Mouse (Mus musculus) bone marrow macrophage, adult 2 months (primary cell): Measurements from ENCODE around the gene Eftud2. TPM values are rescaled to one million over a fixed set of nuclear protein-coding genes. Genes with fewer than 3 reads are reported as not detected.

ENCODE experiments used
- H3K27ac ChIP-seq: 2 replicates; pipeline ENCODE4 v1.5.1; 2012; ENCODE audit warnings: low read depth, low read length; ENCODE audit not compliant: insufficient read depth
- H3K4me1 ChIP-seq: 2 replicates; pipeline ENCODE4 v1.6.1; 2012; ENCODE audit warnings: low read length; ENCODE audit not compliant: control insufficient read depth, insufficient read depth
- H3K4me3 ChIP-seq: 2 replicates; pipeline ENCODE4 v1.5.1; 2012; ENCODE audit warnings: mild to moderate bottlenecking, low read length, moderate library complexity; ENCODE audit not compliant: insufficient read depth
- CTCF ChIP-seq: IDR thresholded peaks from 2 replicates; pipeline ENCODE4 v1.5.1; 2012; ENCODE audit warnings: low read depth, mild to moderate bottlenecking, low read length, moderate library complexity
- POLR2A ChIP-seq: IDR thresholded peaks from 2 replicates; pipeline ENCODE4 v1.6.1; 2012; ENCODE audit warnings: mild to moderate bottlenecking, low read depth, low read length, borderline replicate concordance
- polyA plus RNA-seq: library from polyadenylated mRNA; stranded (reverse); fragments of >200 nt; gene quantifications from 2 replicates; pipeline ENCODE4 v1.2.4, GENCODE M21; 2012; ENCODE audit not compliant: missing spikeins, insufficient read depth, insufficient read length

The Eftud2 gene
- polyA plus RNA-seq, 1 experiment, result 40.2 TPM

- Histone ChIP-seq H3K4me1 (no peaks in the 10 kb centered on the region), H3K4me3 (no peak overlapping the region), H3K27ac (no peak overlapping the region)
- no peak for TF ChIP-seq POLR2A
- no peak for TF ChIP-seq CTCF
Observed at GRCm38 (mm10) chr11:102794157-102794556, 86.6 kb downstream of the Eftud2 start.

GRCm38 (mm10) chr11:102791682-102792445 lies 88.9 kb downstream of the Eftud2 start:
- Histone ChIP-seq H3K4me3 (no peak overlapping the region), H3K4me1 (no peaks in the 10 kb centered on the region), H3K27ac (no peak overlapping the region)
- TF ChIP-seq POLR2A, result no peak
- TF ChIP-seq CTCF, result no peak

Other genes starting within 250 kb of the Eftud2 start
- gene Meioc, start 217.3 kb downstream of the Eftud2 start, polyA plus RNA-seq, result not detected in 2 replicates
- 28.9 and 30.5 TPM in 2 replicates for gene Ccdc43, start 183.2 kb downstream of the Eftud2 start, polyA plus RNA-seq
- not detected in 2 replicates for gene Adam11, start 119.5 kb downstream of the Eftud2 start, polyA plus RNA-seq
- not detected in 2 replicates for gene Gjc1, start 61.3 kb downstream of the Eftud2 start, polyA plus RNA-seq
- gene Higd1b, start 45.1 kb downstream of the Eftud2 start, polyA plus RNA-seq, result not detected in 2 replicates
- gene Ccdc103, start 219 bp upstream of the Eftud2 start, polyA plus RNA-seq, result not detected in 2 replicates
- gene Fam187a, start 4.2 kb upstream of the Eftud2 start, polyA plus RNA-seq, result not detected in 2 replicates
- not detected in 2 replicates for gene Gfap, start 19.9 kb upstream of the Eftud2 start, polyA plus RNA-seq
- 10.9 and 11.9 TPM in 2 replicates for gene Kif18b, start 44.1 kb upstream of the Eftud2 start, polyA plus RNA-seq
- gene C1ql1, start 65.7 kb upstream of the Eftud2 start, polyA plus RNA-seq, result not detected in 2 replicates
- gene Nmt1, start 147.2 kb upstream of the Eftud2 start, polyA plus RNA-seq, result 69.2 and 82.6 TPM in 2 replicates
- gene Dcakd, start 147.3 kb upstream of the Eftud2 start, polyA plus RNA-seq, result 40.9 and 43.2 TPM in 2 replicates
- gene Plcd3, start 220.7 kb upstream of the Eftud2 start, polyA plus RNA-seq, result 1.7 and 2.3 TPM in 2 replicates
- gene Acbd4, start 220.7 kb upstream of the Eftud2 start, polyA plus RNA-seq, result 27.4 and 30.4 TPM in 2 replicates
- gene Hexim1, start 235.2 kb upstream of the Eftud2 start, polyA plus RNA-seq, result 43.7 and 44.3 TPM in 2 replicates